Mouse (Mus musculus) inflammation-experienced regulatory T-cells, adult 6 months (primary cell): ENCODE measurements around the gene Zfp248. TPM values are rescaled to one million over a fixed set of nuclear protein-coding genes. Genes with fewer than 3 reads are reported as not detected.

Experiments used
- polyA plus RNA-seq, 3 experiments: library from polyadenylated mRNA; unstranded; fragments of 100-300 nt; shearing (Covaris generic); gene quantifications; one replicate each; pipeline ENCODE4 v1.2.1; 2017

Gene Zfp248
- polyA plus RNA-seq, 3 experiments from 2014 or later: 7.0 to 7.7 (median 7.3) TPM

Other genes with a start within 250 kb of the Zfp248 start
- gene Bms1, start 36.1 kb downstream of the Zfp248 start, polyA plus RNA-seq: 10 to 100 TPM; 26.1 to 29.9 (median 26.6) TPM
- gene Zfp9, start 23.8 kb upstream of the Zfp248 start, polyA plus RNA-seq: under 1 TPM in 1 of 3 experiments, not detected in 2; 0.20 TPM
- 1 to 10 TPM; 5.5 to 9.4 (median 6.3) TPM for gene Ankrd26, start 106.7 kb upstream of the Zfp248 start, polyA plus RNA-seq